Mouse (Mus musculus) embryo, embryonic 10 days (tissue): ENCODE data around the gene Cst3.

Source experiments
- DNase-seq: peaks from one replicate; pipeline ENCODE4 v3.0.0-alpha.2; 2015; ENCODE audit warnings: low spot score

The Cst3 gene

GRCm38 (mm10) chr2:148875335-148875811 lies at the start of gene Cst3:
Gene Cst3, minus strand, starts transcription at chr2:148875692.
- DNase-seq = peak; percentile 92

- peak; percentile 62 for DNase-seq
Measured at GRCm38 (mm10) chr2:148902286-148902685, 26.8 kb upstream of the Cst3 start.

GRCm38 (mm10) chr2:148900305-148900704 lies 24.8 kb upstream of the Cst3 start:
- DNase-seq = no peak

- DNase-seq = no peak
Measured at GRCm38 (mm10) chr2:148896219-148896618, 20.7 kb upstream of the Cst3 start.

GRCm38 (mm10) chr2:148893107-148893506 lies 17.6 kb upstream of the Cst3 start:
- DNase-seq = no peak

- DNase-seq = peak; percentile 24
Measured at GRCm38 (mm10) chr2:148890021-148890851, 14.7 kb upstream of the Cst3 start.

GRCm38 (mm10) chr2:148889331-148890010 lies 14.0 kb upstream of the Cst3 start:
- DNase-seq = no peak

- DNase-seq = no peak
Measured at GRCm38 (mm10) chr2:148888872-148889271, 13.4 kb upstream of the Cst3 start.

GRCm38 (mm10) chr2:148884738-148885137 lies 9.2 kb upstream of the Cst3 start:
- no peak for DNase-seq

GRCm38 (mm10) chr2:148879199-148879598 lies 3.7 kb upstream of the Cst3 start:
- DNase-seq = no peak

GRCm38 (mm10) chr2:148878641-148879130 lies 3.2 kb upstream of the Cst3 start:
- DNase-seq = peak; percentile 11

- DNase-seq = no peak
Measured at GRCm38 (mm10) chr2:148877016-148877770, 1.7 kb upstream of the Cst3 start.

GRCm38 (mm10) chr2:148874617-148875334 lies 716 bp downstream of the Cst3 start:
- DNase-seq = peak; percentile 57

- no peak for DNase-seq
Measured at GRCm38 (mm10) chr2:148874224-148874616, 1.3 kb downstream of the Cst3 start.

GRCm38 (mm10) chr2:148872860-148873259 lies 2.6 kb downstream of the Cst3 start:
- no peak for DNase-seq

GRCm38 (mm10) chr2:148870526-148870925 lies 5.0 kb downstream of the Cst3 start:
- no peak for DNase-seq

GRCm38 (mm10) chr2:148868959-148869358 lies 6.5 kb downstream of the Cst3 start:
- DNase-seq = no peak

- no peak for DNase-seq
Measured at GRCm38 (mm10) chr2:148864966-148865365, 10.5 kb downstream of the Cst3 start, which contains the start of gene 9230104L09Rik. Gene 9230104L09Rik, minus strand, starts transcription at chr2:148865038.

GRCm38 (mm10) chr2:148861693-148862092 lies 13.8 kb downstream of the Cst3 start:
- no peak for DNase-seq

GRCm38 (mm10) chr2:148860993-148861392 lies 14.5 kb downstream of the Cst3 start:
- DNase-seq = no peak

- no peak for DNase-seq
Measured at GRCm38 (mm10) chr2:148857506-148857905, 18.0 kb downstream of the Cst3 start.
